Mouse (Mus musculus) myocyte (in vitro differentiated cells): ENCODE data around the gene Catspere2. TPM values are rescaled to one million over a fixed set of nuclear protein-coding genes. Genes with fewer than 3 reads are reported as not detected.
"Not testable (repeated sequence)": the region's sequence is repeated elsewhere in the genome, so short reads cannot be mapped to it uniquely, and the experiment has no call there.

ENCODE experiments used
- H3K27me3 ChIP-seq: one replicate; pipeline ENCODE4 v1.6.1; 2011; ENCODE audit not compliant: control insufficient read depth, insufficient read depth, insufficient read length
- H3K36me3 ChIP-seq: one replicate; pipeline ENCODE4 v1.6.1; 2011; ENCODE audit not compliant: control insufficient read depth, insufficient read depth
- H3K4me2 ChIP-seq: one replicate; pipeline ENCODE4 v1.6.1; 2011; ENCODE audit warnings: low read depth, control low read depth
- H3K4me3 ChIP-seq: one replicate; pipeline ENCODE4 v1.5.1; 2011; ENCODE audit warnings: mild to moderate bottlenecking, control low read depth, moderate library complexity
- H3K79me2 ChIP-seq: one replicate; pipeline ENCODE4 v1.6.1; 2011; ENCODE audit not compliant: control insufficient read depth, insufficient read depth
- H3ac ChIP-seq: one replicate; pipeline ENCODE4 v1.6.1; 2011; ENCODE audit not compliant: control insufficient read depth, insufficient read length
- CEBPB ChIP-seq: IDR thresholded peaks from 2 replicates; pipeline ENCODE4 v1.6.1; 2011; ENCODE audit warnings: mild to moderate bottlenecking, moderate library complexity; ENCODE audit not compliant: poor library complexity, insufficient read depth, severe bottlenecking
- E2F4 ChIP-seq: IDR thresholded peaks from one replicate; pipeline ENCODE4 v1.6.1; 2011; ENCODE audit warnings: mild to moderate bottlenecking, control low read depth, moderate library complexity; ENCODE audit not compliant: insufficient read depth
- MAX ChIP-seq: IDR thresholded peaks from one replicate; pipeline ENCODE4 v1.6.1; 2011; ENCODE audit warnings: low read depth, mild to moderate bottlenecking, control low read depth
- MYOD1 ChIP-seq, 3 experiments: IDR thresholded peaks; one replicate each; pipeline ENCODE4 v1.6.1; 2011; ENCODE audit warnings: control low read depth in 2 of 3, low read depth in 2 of 3, mild to moderate bottlenecking in 2 of 3, moderate library complexity in 1 of 3; ENCODE audit not compliant: insufficient read length in 2 of 3, control insufficient read depth in 1 of 3
- MYOG ChIP-seq, 3 experiments: IDR thresholded peaks; one replicate each; pipeline ENCODE4 v1.6.1; 2011; ENCODE audit warnings: control low read depth in 2 of 3, low read depth in 2 of 3, mild to moderate bottlenecking in 2 of 3; ENCODE audit not compliant: insufficient read length in 2 of 3, control insufficient read depth in 1 of 3, insufficient read depth in 1 of 3
- POLR2A ChIP-seq: IDR thresholded peaks from one replicate; pipeline ENCODE4 v1.6.1; 2011; ENCODE audit warnings: low read depth, mild to moderate bottlenecking, control low read depth, moderate library complexity; ENCODE audit not compliant: insufficient read length
- POLR2AphosphoS2 ChIP-seq: IDR thresholded peaks from one replicate; pipeline ENCODE4 v1.6.1; 2011; ENCODE audit warnings: low read depth, control low read depth; ENCODE audit not compliant: insufficient read length
- REST ChIP-seq: IDR thresholded peaks from one replicate; pipeline ENCODE4 v1.6.1; 2011; ENCODE audit warnings: mild to moderate bottlenecking, control low read depth, moderate library complexity; ENCODE audit not compliant: insufficient read depth, insufficient read length
- SRF ChIP-seq: IDR thresholded peaks from one replicate; pipeline ENCODE4 v1.6.1; 2011; ENCODE audit warnings: low read depth; ENCODE audit not compliant: control insufficient read depth, insufficient read length
- TCF12 ChIP-seq: IDR thresholded peaks from one replicate; pipeline ENCODE4 v1.6.1; 2011; ENCODE audit warnings: mild to moderate bottlenecking, control low read depth; ENCODE audit not compliant: poor library complexity, insufficient read depth, severe bottlenecking
- TCF3 ChIP-seq: IDR thresholded peaks from one replicate; pipeline ENCODE4 v1.6.1; 2011; ENCODE audit warnings: low read depth, control low read depth; ENCODE audit not compliant: insufficient read length
- USF1 ChIP-seq: IDR thresholded peaks from one replicate; pipeline ENCODE4 v1.6.1; 2011; ENCODE audit warnings: low read depth, mild to moderate bottlenecking, control low read depth, moderate library complexity
- polyA plus RNA-seq: library from polyadenylated mRNA; unstranded; fragments of >200 nt; fragmentation: generic; extraction: Trizol; gene quantifications from one replicate; pipeline ENCODE4 v1.2.1, GENCODE M21; 2012; ENCODE audit warnings: missing spikeins

Gene Catspere2
- 0.11 TPM for polyA plus RNA-seq

DNA sequence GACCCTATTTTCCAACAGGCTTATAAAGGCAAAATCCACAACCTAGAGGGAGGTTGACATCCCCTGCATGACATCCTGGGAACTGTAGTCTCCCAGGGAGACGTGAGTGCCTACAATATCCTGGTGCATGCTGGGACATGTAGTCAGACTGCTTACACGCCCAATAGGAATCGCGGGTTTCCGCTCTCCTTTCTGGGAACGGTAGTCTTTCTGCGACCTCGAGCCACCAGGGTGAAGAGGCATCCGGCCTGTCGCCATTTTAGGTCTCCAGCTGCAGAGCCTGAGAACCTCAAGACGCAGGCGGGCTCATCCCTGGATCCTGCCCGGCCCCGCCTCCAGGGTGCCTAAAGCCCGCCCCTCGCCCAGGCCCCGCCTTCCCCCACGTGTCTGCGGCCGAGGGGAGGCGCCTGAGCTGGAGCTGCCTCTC, at the start of gene Catspere2:
Catspere2 (plus strand) TSS at position 400 of the 427 bp plus-strand sequence.
- H3K79me2 ChIP-seq, H3K27me3 ChIP-seq: not testable (repeated sequence)
- peak; percentile 9 for TF ChIP-seq SRF

DNA sequence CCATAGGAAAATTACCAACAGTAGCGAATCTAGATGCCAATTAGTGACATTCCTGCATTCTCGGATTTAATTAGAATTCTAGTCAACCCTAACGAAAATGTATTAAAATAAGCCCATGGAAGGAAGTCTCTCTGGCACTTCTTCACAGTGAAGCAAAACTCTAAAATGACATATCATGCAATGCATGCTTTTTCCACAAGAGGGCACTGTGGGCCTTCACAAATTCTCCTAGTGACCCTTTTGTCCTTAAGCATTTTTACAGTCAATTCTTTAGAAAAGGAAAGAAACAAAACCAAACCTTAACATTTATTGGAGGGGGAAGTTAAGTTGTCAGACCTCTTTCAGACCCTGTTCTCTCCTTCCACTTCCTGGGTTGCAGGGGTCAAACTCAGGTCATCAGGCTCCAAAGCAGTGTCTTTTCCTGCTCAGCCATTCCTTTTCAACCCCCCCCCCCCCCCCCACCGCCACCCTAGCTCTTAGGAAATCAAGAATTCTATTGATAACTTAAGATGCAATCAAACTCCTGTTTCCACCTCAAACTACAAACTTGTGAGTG, 42.7 kb upstream of the Catspere2 start:
- H3K27me3 ChIP-seq, H3K36me3 ChIP-seq, H3K4me2 ChIP-seq, H3K4me3 ChIP-seq, H3ac ChIP-seq, H3K79me2 ChIP-seq: not testable (repeated sequence)

More for the DNA sequence above, at the start of gene Catspere2:
- not testable (repeated sequence) for H3ac ChIP-seq, H3K36me3 ChIP-seq, H3K4me3 ChIP-seq
- H3K4me2 ChIP-seq = peak within 1 kb of the TSS; percentile 78

DNA sequence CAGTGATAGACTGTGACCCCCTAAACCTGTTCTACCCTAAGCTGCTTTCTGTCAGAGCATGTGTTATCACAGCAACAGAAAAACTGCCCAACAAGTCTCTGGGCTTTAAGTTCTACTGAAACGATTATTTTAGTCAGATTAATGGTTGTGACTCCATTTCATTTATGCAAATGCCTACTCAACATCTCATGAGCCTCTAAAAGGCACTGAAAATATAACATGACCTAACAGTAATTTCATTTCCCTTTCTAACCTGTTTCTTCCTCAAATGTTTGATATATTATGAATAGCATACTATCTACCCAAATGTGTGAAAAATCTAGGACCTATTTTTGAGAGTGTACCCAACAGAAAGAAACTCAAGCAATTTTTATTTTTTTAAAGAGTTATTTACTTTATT, 1.9 kb upstream of the Catspere2 start:
- Histone ChIP-seq H3K79me2 (no peaks in the 10 kb centered on the region), H3K4me2 (no peak overlapping the region), H3K27me3 (no peaks in the 10 kb centered on the region), H3ac (no peak overlapping the region), H3K4me3 (no peak overlapping the region), H3K36me3 (no peaks in the 10 kb centered on the region)
- TF ChIP-seq CEBPB = no peak

DNA sequence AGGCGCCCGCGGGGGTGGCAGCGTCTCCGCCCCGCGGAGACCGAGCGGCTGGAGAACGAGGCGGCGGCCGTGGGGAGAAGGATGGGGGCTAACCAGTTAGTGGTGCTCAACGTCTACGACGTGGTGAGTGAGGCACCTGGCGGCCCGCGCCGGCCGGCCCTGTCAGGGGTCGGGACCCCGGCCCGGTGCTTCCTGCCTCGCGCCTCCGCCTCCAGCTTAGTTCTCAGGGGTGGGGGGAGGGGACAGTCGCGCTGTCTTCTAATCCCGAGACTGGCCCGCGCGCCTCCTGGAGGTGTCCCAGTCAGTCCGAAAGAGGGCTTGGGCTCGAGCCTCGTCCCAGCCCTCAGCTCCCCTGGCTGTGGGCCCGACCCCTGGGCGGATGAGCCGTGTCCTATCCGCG, 359 bp downstream of the Catspere2 start:
- H3K36me3 ChIP-seq, H3K4me3 ChIP-seq, H3K27me3 ChIP-seq, H3K79me2 ChIP-seq, H3ac ChIP-seq, H3K4me2 ChIP-seq: not testable (repeated sequence)

DNA sequence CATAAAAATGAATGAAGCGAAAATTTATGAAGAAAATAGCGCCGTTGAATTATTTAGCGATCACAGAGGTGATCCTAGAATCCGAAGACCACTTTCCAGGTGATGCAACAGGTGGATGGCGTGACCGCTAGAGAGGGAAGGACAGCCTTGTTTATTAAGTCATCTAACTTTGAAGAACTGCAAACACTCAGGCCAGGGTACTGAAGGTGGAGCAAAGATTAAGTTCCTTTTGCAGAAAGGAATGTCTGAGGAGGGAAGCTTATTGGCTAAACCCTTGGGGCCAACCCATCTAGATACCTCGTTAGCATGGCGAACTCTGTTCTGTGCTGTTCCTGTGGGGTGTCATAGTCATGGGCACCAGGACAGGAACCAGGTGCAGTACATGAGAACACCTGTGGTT, 983 bp downstream of the Catspere2 start:
- Histone ChIP-seq H3K79me2 (no peaks in the 10 kb centered on the region), H3ac (no peak overlapping the region), H3K4me3 (no peak overlapping the region), H3K27me3 (no peaks in the 10 kb centered on the region), H3K4me2 (no peak overlapping the region), H3K36me3 (no peaks in the 10 kb centered on the region)
- TF ChIP-seq CEBPB = no peak
- TF ChIP-seq MYOD1 (IDR thresholded peaks at IDR 0.05; ENCODE audit: control insufficient read depth in 1 of 3, insufficient read length in 2 of 3, low read depth in 2 of 3) = no peak
- TF ChIP-seq E2F4 = no peak
- no peak for TF ChIP-seq TCF3
- no peak for TF ChIP-seq SRF
- no peak for TF ChIP-seq REST
- no peak for TF ChIP-seq POLR2A
- TF ChIP-seq USF1 = no peak
- no peak for TF ChIP-seq MAX
- no peak for TF ChIP-seq TCF12
- TF ChIP-seq POLR2AphosphoS2 = no peak
- TF ChIP-seq MYOG (IDR thresholded peaks at IDR 0.05; ENCODE audit: control insufficient read depth in 1 of 3, insufficient read depth in 1 of 3, insufficient read length in 2 of 3, low read depth in 2 of 3) = no peak

DNA sequence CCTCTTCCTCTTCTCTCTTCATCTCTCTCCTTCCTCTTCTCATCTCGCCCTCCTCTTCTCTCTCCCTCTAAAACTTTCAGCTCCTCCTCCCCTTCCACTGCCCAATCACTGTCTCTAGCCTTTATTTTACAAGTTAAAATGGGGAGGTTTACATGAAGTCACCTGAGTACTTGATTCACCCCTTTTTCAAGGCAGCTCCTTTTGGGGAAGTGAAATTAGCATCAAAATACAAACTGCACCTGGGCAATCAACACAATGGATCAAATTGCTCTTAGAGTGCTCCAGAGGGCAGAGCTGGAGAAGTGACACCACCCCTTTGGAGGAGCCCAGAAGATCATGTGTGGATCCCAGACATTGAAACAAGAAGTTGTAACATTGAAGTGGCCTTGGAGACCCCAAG, 4.3 kb downstream of the Catspere2 start:
- H3ac ChIP-seq, H3K4me2 ChIP-seq: not testable (repeated sequence)

DNA sequence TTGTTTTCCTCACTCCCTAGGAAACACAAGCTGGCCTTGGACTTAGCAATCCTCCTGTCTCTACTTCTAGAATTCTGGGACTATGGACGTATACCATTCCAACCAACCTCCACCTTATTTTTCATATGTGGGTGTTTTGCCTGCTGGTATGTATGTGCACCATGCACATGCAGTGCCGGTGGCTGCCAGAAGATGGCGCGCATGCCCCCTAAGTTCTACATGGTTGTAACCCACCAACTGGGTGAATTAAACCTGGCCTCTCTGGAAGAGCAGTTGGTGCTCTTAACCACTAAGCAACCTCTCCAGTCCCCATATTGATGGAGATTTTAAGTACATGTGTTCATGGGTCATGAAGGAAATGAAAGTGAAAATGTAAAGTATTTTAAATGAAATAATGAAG, 89.6 kb downstream of the Catspere2 start:
- H3ac ChIP-seq, H3K4me2 ChIP-seq, H3K79me2 ChIP-seq, H3K36me3 ChIP-seq, H3K27me3 ChIP-seq, H3K4me3 ChIP-seq: not testable (repeated sequence)

More for the DNA sequence above, 4.3 kb downstream of the Catspere2 start:
- not testable (repeated sequence) for H3K79me2 ChIP-seq, H3K4me3 ChIP-seq, H3K27me3 ChIP-seq, H3K36me3 ChIP-seq

DNA sequence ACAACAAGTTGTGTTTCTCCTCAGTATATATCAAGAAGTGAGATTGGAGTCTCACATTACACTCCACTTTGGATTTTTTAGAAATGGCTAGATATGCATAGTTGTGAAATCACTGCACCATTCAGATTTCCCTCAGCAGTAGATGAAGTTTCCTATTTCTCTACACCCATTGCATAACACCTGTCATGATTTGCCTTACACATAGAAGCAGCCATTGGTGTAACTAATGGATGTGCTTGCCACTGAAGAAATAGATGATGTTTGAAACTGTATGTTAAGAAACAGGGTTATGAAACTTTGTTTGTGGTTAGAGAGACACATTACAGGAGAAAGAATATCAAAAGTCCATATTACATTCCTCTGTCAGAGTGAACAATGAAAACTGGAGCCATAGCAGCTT, 114.6 kb downstream of the Catspere2 start:
- H3ac ChIP-seq, H3K36me3 ChIP-seq, H3K4me2 ChIP-seq, H3K4me3 ChIP-seq, H3K79me2 ChIP-seq, H3K27me3 ChIP-seq: not testable (repeated sequence)

DNA sequence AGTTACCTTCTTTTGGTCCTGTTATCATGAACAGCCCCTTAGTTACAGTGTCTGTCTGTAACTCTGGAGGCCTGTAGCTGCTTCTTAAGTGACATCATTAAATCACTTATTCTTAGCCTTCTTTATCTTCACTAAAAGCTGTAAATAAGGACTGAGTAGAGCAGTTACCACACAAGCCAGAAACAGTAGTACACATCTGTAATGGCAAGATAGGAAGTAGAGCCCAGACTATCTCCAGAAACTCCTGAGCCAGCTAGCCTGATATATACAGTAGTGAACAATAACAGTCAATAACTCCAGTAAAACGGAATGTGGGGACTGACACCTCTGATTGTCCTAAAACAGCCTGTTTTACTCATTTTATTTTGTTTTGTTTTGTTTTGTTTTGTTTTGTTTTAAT, 125.3 kb downstream of the Catspere2 start:
- H3K79me2 ChIP-seq, H3K4me3 ChIP-seq, H3K36me3 ChIP-seq, H3K4me2 ChIP-seq, H3K27me3 ChIP-seq, H3ac ChIP-seq: not testable (repeated sequence)

DNA sequence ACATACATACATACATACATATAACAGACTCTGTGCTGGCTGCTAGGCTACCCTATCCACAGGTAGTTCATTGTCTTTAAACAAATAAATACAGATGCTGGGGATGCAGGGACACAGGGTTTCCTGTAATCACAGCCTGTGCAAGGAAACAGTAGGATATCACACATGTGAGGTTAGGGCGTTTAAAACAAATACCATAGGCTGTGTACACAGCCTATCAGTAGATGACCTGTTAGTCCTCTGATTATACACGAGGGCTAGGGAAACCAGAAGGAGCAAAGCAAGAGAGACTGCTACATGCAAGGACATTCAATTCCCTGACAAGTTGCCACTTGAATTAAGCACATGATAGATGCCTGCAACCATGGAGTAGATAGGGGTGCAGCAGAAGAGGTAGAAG, 139.0 kb downstream of the Catspere2 start:
- not testable (repeated sequence) for H3K4me2 ChIP-seq, H3K79me2 ChIP-seq, H3K27me3 ChIP-seq, H3ac ChIP-seq, H3K4me3 ChIP-seq, H3K36me3 ChIP-seq
